Mouse (Mus musculus): ENCODE measurements at regions not wholly inside any gene's neighbourhood (a gene's known extent, or its start where the extent isn't known, plus 50 kb on each side); places are given as distances from the start of the nearest gene placed in this dataset.

DNA sequence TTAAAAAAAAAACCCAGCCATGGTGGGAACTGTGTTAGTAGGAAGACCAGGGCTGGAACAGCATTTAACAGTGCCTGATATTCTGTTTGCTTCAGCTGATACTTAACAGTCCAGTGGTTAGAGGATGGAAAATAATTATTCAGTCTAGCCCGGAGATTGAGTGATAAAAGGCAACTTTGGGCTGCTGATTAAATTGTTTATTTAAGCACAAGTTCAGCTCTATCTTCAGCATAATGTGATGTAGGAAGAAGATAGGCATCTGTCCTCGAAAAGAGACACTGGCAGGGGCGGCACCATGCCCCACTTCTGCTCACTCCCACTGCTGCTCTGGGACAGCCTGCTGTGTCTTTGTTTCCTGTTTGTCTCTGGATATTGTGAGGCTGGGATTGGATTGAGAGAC, 190.1 kb downstream of the Mid1ip1 start:
- H3K36me3 ChIP-seq (ENCODE audit: control insufficient read depth, insufficient read depth, low read length), result no peaks in the 10 kb centered on the region
- no peaks in the 10 kb centered on the region for H3K27me3 ChIP-seq (ENCODE audit: control insufficient read depth, insufficient read depth, low read length)
- no peak for ATAC-seq (replicated peaks; ENCODE audit: insufficient number of reproducible peaks, low FRiP score, low TSS enrichment)
- H3K9ac ChIP-seq (ENCODE audit: low read depth, low read length), result no peak overlapping the region
- no peaks in the 10 kb centered on the region for H3K4me1 ChIP-seq (ENCODE audit: control insufficient read depth, insufficient read depth, low read length)
- WGBS (ENCODE audit: insufficient replicate concordance), result 45% methylated on average over 3 of the region's 3 CpGs
- no peak overlapping the region for H3K4me3 ChIP-seq (ENCODE audit: low read depth, low read length)
- H3K4me2 ChIP-seq, result no peak overlapping the region
- no peaks in the 10 kb centered on the region for H3K9me3 ChIP-seq (replicated peaks; ENCODE audit: control insufficient read depth, low read length)
- no peak overlapping the region for H3K27ac ChIP-seq (ENCODE audit: low read depth, low read length)

DNA sequence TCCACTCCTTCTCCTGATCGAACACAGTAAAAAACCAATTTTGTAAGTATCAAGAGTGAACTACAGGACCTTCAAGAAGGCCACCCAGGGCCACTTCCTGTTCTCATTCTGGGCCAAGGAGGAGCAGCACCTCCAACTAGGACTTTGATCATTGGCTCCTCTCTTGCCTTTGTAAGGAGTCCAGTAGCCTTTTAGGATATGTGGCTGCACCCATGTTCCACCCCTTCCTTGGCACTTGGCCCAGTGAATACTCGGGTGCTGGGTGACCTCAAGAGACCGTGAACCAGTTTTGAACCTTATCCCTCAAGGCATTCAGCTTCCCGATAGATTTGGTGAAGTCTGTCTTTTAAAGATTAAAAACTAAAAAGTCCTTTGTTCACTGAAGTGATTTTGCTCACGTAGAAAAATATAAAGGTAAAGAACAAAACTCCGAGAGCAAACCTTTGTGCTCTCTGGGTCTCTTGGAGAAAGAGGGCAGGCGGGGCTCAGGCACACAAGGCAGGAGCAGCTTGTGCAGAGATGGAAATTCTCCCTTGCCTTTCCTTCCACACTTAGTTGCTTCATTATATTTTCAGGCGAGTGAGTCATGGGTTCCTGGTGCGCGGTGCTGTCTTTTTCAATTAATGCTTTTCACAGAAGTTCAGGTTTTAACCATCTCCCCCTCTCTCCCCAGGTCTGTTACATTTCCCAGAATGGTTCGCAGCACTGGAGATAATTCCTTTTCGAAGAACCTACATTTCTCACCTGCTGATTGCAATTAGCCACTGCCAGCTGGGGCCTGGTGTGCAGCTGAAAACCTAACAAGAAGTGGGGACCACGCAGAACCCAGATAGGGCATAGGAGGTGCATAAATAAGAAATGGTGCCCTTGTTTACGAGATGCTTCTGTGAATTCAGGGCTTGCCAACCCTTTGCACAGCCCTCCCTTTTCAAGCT, 196.6 kb downstream of the Mid1ip1 start:
- Histone ChIP-seq H3K9ac (ENCODE audit: low read depth, low read length) (no peak overlapping the region), H3K36me3 (ENCODE audit: control insufficient read depth, insufficient read depth, low read length) (no peaks in the 10 kb centered on the region), H3K9me3 (replicated peaks; ENCODE audit: control insufficient read depth, low read length) (no peaks in the 10 kb centered on the region), H3K4me2 (no peak overlapping the region), H3K27me3 (ENCODE audit: control insufficient read depth, insufficient read depth, low read length) (no peaks in the 10 kb centered on the region), H3K27ac (ENCODE audit: low read depth, low read length) (no peak overlapping the region), H3K4me3 (ENCODE audit: low read depth, low read length) (no peak overlapping the region), H3K4me1 (ENCODE audit: control insufficient read depth, insufficient read depth, low read length) (0 out of 2 replicates have a peak, but pooled peaks cover 2% of the 10 kb centered on the region)
- WGBS (ENCODE audit: insufficient replicate concordance), result 74% methylated on average over 14 of the region's 14 CpGs
- no peak for ATAC-seq (replicated peaks; ENCODE audit: insufficient number of reproducible peaks, low FRiP score, low TSS enrichment)

All from heart, embryonic 11.5 days (tissue).